Mouse (Mus musculus) lung, postnatal 10 days (tissue): ENCODE measurements around the gene Ccdc12.

Source experiments
- DNase-seq: peaks from one replicate; pipeline ENCODE4 v3.0.0; 2021

Ccdc12 gene

DNA sequence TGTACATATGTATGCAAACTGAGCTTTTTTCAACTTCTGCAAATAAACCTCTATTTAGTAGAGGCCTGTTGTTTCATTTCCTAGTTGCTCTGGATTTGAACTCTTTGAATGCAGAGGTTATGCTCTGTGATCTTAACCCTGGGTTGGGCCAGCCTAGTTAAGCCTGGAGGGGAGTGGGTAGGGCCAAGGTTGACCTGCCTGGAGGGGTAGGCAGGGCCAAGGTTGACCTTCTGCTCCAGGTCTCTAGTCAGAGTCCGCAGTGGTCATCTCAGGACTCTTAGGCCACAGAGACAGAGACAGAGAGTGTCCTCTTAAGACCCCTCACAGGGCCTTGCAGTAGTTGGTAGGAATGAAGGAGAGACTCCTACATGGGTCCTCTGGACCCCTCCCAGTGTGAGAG lies 55.2 kb downstream of the Ccdc12 start:
- DNase-seq = no peak

DNA sequence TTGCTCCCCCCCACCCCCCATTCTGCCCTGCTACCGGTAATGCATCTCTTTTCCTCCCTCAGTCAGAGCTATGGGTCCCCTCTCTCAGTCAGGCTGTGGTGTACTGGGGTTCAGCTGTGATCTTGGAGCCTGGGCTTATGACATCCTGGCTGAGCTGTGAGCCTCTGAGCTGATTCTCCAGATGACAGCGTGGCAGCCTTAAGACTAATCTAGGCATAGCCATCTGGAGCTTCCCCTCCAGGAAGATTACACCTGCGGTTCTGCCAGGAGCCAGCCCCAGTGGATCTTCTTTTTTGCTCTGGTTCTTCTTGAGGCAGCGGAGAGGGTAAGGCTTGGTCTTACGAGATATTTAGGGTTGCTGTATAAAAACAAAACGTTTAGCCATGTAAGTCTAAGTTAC lies 55.7 kb downstream of the Ccdc12 start:
- DNase-seq = no peak

DNA sequence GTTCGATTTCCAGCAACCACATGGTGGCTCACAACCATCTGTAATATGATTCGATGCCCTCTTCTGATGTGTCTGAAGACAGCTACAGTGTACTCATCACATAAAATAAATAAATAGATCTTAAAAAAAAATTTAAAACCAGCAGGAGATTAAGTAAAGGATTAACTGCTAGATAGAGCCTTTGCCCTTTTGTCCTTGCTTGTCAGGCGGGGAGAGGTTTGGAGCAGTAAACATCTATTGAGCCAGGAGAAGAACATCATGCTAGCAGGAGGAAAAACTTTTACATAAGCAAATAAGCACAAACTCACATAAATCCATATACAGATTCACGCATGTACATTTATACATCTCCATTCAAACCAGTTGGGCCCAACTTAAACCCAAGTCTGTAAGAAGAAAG lies 56.2 kb downstream of the Ccdc12 start:
- no peak for DNase-seq

DNA sequence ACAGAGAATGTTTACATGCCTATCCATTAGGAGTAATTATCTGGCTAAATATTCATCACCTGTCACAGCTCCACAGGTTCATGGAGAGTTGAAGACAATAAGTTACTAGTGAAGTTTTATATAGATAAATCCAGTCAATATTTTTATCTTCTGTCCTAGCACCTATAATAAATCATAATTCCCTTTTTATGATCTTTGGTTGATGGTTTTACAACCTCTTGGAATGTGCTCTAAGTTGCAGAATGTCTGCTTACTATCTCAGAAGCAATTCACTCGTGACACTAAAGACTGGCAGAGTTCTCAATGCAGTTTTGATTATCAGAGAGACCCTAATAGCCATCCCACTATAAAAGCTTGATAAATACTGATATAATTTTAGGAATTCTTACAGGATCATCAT lies 57.1 kb downstream of the Ccdc12 start:
- no peak for DNase-seq

DNA sequence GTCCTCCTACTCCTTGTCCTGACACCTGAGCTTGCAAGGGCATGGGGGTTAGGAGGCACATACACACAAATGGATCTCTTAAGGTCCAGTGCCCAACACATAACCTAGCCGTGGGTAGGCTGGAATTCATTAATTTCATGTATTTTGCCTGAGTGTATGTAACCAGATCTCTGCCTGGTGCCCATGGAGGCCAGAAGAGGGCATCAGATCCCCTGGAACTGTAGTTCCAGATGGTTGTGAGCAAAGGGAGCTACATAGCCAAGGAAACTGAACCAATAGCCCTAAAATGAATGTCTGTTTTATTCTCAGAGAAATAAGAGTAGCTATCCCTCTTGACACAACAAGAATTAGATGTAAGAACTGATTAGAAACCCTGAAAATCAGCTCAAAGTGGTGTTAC lies 59.1 kb downstream of the Ccdc12 start:
- no peak for DNase-seq

DNA sequence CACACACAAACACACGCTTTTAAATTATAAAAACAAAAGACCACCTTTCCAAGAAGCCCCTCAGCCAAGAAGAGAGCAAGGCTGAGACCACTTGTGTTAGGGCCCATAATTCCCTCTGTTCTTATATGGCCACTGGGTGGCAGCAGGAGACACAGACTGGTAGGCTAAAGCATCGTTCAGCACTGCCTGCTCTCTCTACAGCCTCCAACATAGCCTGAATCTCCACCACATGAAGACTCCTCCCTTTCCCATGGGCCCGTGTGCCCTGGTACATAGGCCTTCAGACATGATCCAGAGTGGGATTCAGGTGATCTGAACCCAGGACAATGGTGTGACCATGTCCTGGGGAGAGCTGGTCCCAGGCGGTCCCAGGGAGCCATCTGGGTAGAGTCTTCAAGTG lies 60.5 kb downstream of the Ccdc12 start:
- DNase-seq = peak; percentile 79

DNA sequence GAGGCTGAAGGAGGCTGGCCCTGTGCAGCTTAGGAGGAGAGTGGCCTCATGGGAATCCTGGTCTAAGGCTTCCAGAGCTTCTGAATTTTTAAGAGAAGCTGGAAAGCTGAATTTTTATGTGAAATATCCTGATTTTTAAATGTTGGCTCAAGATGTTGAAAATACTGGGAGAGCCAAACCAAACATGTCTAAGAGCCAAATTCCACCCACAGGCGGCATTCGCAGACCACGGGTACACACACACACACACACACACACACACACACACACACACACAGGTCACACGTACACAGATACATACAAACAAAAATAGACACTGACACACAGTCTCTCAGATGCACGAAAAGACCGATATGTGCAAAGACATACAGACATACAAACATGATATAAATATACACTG lies 61.8 kb downstream of the Ccdc12 start:
- no peak for DNase-seq

DNA sequence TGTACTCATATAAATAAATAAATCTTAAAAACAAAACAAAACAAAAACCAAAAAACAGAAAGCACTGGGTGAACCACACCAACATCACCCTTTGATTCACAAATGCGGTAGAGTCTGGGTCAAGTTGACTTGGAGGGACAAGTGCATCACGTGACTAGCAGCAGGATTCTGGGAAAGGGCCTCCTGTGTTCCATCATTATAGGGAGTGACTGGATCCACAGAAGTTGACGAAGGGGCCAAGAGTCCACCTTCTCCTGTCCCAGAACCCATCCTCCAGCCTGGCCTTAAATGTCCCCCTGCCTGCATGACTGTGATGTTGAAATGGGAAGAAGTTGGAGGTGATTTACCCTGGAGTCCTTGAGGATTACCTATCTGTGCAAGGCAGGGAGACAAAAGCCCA lies 62.5 kb downstream of the Ccdc12 start:
- DNase-seq = no peak

DNA sequence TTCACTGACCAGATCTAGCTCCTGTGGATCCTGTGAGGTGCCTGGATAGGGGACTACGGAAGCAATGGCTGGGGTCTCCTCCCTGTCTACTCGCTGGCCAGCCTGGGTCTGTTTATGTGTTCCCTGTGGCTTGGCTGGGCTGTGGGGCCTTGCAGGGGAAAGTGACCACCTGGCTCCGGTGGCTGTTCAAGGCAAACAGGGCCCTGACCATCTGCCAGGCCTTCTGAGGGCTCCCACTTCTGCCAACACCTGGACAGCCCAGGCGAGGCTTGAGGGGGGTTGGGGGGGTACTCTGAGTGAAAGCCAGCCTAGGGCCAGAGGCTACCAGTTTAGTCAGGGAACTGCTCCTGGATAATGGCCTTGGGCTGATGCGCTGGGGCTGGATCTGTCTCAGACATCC lies 63.7 kb downstream of the Ccdc12 start:
- DNase-seq = no peak

DNA sequence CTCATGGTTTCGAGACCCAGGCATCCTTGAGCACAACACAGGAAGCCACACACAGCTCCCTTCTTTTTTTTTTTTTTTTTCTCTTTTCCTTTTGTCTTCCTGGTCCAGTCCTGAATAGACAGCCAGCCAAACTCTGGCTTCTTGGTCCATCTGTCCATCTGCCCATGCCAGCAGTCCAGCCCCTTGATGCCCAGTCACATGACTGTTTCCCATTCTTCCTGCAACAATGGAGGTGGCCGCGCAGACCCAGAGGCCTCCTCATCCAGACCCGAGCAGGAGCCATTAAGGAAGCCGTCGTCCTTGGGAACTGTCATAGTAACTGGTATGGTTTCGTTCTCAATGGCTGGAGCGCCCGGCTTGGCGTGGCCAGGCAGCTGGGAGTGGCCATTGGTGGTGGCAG lies 65.8 kb downstream of the Ccdc12 start:
- DNase-seq = no peak

DNA sequence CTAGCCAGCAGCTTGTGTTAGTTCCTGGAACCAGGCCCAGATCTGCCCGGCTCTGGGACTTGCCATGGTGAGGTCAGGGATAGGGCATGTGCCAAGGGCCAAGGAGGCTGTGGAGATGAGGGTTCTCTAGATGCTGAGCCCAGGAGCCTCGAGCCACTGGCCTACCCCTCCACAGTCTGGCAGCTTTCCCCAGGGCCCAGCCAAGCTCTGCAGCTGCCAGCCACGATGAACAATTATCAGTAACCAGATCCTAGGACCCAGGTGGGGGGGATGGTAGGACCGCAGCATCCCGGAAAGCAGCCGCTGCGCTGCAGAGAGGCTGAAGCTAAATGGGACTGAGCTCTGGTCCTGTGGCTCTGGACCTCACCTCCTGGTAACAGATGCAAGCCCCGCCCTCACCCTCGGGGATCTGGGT lies 69.4 kb downstream of the Ccdc12 start:
- peak; percentile 30 for DNase-seq

DNA sequence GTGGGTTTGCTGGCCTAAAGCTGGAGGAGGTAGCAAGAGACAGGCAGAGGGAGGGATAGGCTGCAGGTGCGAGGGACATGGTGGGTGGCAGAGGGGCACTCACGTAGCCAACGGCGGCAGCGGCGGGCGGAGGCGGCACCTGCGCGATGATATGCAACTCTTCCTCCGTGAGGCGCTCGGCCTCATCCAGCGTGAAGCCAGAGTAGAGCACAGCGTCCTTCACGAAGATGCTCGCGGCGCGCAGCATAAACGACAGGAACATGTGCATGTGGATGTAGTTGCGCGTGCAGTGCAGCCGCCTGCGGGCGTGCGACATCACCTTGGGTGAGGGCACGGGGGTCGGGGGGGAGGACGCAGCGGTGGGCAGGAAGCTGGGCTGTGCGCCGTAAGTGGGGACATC lies 70.6 kb downstream of the Ccdc12 start:
- DNase-seq = no peak

DNA sequence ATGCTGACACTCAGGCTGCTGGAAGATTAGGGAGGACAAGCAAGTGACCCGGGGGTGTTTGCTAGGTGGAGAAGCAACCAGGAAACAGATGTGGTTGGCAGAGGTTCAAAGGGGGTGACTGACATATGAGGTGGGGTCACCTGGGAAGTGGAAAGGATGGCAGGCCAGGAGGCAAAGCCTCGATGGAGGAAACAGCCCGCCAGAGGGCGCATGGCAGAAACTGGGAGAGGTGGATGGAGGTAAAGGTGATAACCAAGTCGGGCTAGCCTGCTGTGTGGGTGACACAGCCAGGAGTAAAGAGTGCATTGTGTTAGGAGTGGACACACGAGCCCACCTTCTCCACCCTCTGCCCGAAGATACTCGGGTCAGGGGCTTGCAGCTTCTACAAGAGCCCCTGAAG lies 73.5 kb downstream of the Ccdc12 start:
- DNase-seq = peak; percentile 66

DNA sequence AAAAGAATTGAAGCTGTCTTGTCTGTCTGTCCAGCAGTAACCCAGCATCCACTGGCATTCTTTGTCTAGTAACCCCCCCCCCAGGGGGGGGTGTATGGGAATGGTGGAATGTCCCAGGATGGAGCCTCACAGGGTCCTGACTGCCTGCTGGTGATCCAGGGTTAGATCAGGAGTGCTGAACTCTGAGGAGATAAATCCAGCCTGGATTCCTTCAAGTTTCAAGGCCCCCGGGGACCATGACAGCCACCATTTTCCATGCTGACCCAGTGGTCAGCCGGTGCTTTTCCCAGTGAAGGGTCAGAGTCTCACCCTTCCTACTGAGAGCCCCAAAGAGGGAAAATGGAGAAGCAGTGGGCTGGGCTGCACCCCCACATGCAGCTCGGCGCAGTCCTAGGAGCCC lies 75.6 kb downstream of the Ccdc12 start:
- no peak for DNase-seq

DNA sequence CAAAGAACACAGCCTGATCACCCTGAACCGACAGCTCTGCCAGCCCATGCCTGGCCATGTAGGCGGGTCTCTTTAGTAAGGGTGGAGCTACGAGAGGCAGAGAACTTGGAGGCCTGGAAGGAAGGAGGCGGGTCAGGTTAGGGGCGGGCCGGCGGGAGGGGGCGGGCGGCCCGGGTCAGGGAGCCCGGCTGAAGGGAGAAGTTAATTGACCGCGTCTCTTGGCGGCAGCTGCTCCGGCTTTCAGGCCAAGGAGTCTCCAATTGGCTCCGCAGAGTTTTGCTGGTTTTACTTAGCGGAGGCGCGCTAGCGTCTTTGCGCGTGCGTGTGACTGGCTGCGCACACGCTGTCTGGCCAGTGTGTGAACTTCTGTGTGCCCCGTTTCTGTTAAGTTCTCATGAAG lies 76.3 kb downstream of the Ccdc12 start:
- peak; percentile 91 for DNase-seq

DNA sequence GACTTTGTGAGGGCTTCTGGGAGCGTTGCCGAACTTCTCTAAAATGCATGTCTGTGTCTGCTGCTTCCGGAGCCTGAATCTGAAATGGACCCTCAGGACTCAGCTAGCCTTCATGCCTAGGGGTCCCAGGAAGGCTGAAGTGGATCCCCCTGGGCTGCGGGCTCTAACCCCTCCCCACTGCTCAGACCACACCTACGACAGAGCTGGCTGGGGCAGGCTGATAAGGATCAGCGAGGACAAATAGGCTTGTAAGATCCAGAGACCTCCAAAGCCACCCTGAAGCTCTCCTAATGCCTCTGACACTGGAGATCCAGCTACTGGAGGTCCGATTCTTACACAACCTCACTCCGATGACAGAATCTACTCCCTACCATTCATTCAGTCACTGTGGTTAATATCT lies 76.8 kb downstream of the Ccdc12 start:
- DNase-seq = no peak

DNA sequence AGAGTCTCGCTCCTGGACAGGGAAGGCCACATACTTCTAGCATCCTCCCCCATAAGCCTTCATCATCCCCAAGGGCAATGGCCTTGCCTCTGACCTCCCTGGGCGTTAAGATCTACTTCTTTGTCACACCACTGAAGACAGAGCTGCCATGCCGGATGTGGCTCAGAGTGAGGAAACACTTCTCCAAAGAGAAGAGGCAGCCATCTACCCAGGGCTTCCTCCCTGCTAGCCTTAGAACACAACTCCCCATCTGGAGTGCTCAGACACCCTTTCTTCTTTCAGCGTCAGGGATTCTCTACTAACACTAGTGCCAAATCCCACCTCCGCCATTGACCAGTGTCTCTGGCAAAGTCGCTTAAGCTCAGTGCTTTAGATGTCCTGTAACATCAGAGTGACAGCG lies 77.9 kb downstream of the Ccdc12 start:
- no peak for DNase-seq

DNA sequence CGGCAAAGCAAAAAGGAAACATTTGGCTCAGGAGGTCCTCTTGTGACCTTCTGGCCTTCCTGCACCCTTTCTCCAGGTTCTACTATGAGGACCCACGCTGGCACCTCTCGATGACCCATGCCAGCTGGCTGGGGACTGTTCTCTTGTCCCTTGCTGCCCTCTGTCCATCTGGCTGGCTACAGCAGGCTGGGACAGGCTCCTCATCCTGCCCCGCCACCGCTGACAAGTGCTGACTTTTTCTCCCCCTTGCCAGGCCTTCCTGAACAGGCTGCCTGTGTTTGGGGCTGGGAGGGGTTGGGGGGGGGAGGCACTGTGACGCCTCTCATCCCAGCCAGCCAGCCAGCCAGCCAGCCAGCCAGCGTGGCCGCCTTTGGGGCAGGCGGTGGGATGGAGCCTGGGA lies 80.1 kb downstream of the Ccdc12 start:
- peak; percentile 28 for DNase-seq

DNA sequence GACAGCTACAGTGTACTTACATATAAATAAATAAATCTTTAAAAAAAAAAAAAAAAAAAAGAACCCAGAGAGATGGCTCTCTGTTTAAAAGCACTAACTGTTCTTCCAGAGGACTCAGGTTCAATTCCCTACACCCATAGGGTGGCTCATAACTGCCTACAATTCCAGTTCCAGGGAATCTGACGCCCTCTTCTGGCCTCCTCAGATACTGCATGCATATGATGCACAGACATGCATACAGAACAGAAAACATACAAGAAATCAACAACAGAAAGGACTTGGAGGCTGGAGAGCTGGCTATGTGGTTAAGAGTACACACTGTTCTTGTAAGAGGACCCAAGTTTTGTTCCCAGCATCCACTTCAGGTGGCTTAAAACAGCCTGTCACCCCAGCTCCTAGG lies 81.8 kb downstream of the Ccdc12 start:
- DNase-seq = no peak

DNA sequence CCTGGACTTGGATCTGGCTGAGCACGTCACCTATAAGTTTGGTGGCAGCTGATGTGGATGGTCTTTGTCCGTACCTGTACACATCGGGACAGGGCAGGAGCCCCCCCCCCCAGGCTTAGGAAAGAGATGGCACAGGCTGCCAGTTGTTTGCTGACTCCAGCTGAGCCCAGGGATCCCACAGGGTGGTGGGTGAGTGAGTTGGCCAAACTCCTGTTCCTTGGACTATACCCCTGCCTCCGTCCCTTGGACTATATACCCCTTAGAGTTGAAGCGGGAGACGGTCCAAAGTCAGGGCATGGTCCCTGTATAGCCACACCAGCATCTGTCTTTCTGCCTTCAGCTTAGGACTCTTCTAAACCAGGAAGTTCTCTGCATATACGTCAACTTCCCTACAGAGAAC lies 83.7 kb downstream of the Ccdc12 start:
- no peak for DNase-seq

DNA sequence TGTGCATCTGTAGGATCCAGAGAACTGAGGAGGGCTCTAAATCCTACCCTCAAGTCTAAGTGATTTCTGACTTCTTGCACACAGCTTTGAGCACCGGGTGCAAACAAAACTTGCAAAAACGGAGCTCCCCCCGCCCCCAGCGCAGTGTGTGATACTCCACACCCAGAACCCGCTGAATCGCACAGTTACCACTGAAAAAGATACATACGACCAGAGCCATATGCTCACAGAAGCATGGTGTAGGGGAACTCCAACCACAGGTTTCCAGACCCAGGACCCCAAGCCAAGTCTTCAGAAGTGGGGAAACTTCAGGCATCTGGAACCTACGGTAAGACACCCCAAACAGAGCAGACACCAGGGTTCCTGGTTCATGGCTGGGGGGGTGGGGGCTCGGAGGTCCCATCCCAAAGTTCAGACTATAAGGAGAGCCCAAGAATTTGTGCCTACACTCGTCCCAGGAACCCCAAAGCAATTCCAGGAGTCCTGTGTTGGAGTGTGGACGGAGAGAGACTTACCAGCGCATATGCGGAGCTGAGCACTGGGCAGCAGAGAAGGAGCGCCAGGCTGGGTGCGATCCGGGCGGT lies 85.5 kb downstream of the Ccdc12 start, which contains the start of gene Myl3:
Gene Myl3, plus strand, starts transcription at position 151 of the 584 bp plus-strand sequence.
- no peak for DNase-seq

DNA sequence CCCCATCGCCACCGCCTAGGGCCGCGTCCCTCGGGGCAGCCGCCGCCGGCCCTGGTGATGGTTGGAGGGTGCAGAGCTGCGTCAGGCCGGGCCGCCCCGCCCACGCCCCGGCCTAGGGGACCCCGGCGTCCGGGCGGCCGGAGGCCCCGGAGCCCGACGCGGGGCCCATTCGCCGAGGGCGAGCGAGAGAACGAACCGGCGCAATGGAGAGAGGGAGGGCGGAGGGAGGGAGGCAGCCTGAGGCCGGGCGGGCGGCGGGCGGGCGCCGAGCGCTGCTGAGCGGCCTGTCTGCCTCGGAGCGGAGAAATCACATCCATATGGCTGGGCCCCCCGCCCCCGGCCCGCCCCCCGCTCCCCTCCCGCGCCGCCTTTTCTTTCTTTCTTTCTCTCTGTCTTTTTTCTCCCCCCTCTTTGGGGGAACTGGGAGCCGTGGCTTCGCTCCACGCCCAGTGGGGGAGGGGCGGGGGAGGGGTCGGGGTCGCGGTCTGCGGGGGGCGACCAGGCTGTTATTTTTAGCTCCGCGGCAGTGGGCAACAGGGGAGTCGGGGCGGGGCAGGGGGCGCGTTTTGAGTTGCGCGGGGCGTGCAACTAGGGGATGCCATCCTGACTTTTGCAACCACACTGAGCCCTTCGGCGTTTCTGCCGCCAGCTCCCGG lies 86.1 kb downstream of the Ccdc12 start:
- DNase-seq = peak; percentile 47

DNA sequence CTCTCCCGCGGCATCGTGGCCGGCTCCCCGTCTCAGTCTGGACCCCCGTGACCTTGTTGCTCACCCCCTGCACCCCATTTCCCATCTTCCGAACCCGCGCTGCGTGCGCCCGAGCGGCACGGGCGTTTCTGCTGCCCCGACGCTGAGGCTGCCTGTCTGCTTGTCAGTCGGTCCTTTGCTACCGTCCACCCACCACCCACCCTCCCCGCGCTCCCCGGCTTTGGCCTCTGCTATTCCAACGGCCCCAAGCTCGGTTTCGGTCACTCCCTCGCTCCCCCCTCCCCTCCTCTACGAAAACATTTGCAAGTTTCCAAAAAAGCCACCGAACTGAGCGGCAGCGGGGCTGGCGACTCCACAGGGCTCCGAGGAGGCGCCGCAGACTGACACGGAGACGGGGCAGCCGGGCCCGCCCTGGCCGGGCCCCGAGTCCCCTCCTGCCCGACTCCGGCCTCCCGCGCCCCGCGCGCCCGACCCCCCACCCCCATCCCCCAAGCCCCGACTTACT lies 86.7 kb downstream of the Ccdc12 start:
- DNase-seq = peak; percentile 72

DNA sequence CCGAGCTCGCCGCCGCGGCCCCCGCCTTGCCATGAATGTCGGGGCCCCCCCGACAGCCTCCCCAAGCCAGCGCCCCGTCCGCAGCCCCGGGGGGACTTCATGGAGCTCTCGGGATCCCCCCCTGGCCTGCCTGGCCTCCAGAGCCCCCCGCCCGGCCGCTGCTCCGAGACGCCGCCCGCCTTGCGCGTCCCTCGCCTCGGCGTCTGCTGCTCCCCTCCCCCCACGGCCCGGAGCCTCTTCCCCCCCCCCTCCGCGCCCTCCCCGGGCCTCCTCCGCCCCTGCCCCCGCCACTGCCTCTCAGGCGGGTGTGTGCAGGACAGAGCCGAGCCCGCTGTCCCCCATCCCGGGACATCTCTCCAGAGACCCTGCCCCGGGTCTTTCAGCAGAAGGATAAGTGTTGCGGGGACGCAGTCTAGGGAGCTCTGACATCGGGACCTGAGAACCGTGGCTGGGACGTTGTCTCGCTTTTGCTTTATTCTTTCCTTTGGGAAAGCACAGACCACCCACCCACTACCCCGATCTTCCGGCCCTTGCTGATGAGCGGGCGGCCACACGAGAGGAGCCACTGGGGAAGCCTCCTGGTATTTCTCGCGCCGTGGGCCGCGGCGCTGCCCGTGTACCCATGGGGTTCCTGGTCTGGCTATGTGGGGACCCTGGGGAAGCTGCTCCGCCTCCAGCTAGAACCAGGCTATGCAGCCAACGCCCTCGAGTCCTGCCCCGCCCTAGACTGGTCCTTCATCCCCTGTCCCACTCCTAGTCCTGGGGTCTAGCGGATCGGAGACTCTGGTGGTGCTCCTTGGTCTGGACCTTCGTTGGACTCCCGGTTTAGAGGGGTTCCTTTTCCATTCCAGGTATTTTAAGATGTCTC lies 87.4 kb downstream of the Ccdc12 start:
- DNase-seq = peak; percentile 60
